Mouse (Mus musculus) lung, embryonic 16.5 days (tissue): ENCODE data around the gene Dact1. TPM values are rescaled to one million over a fixed set of nuclear protein-coding genes. Genes with fewer than 3 reads are reported as not detected.

Experiments used
- ATAC-seq: fragments of 200-750 bp; cut with Nextera tagmentation; 2 replicates; pipeline ENCODE4 v1.8.0; 2017; ENCODE audit warnings: low read depth, mild to moderate bottlenecking, moderate library complexity
- H3K27ac ChIP-seq: fragments of 300-500 bp; sonication (generic); 2 replicates; pipeline ENCODE4 v1.5.1; 2014; ENCODE audit warnings: mild to moderate bottlenecking, control low read depth, low read length
- H3K27me3 ChIP-seq: fragments of 300-500 bp; sonication (generic); 2 replicates; pipeline ENCODE4 v1.6.1; 2014; ENCODE audit warnings: low read depth, low read length, mixed read lengths; ENCODE audit not compliant: control insufficient read depth, insufficient read depth
- H3K36me3 ChIP-seq: fragments of 300-500 bp; sonication (generic); 2 replicates; pipeline ENCODE4 v1.6.1; 2014; ENCODE audit warnings: low read length; ENCODE audit not compliant: control insufficient read depth, insufficient read depth
- H3K4me1 ChIP-seq: fragments of 300-500 bp; sonication (generic); replicated peaks from 2 replicates; pipeline ENCODE4 v1.6.1; 2014; ENCODE audit warnings: low read length, mixed read lengths; ENCODE audit not compliant: control insufficient read depth, insufficient read depth
- H3K4me2 ChIP-seq: fragments of 300-500 bp; sonication (generic); 2 replicates; pipeline ENCODE4 v1.6.1; 2014; ENCODE audit warnings: low read depth, low read length, control low read depth
- H3K4me3 ChIP-seq: fragments of 300-500 bp; sonication (generic); 2 replicates; pipeline ENCODE4 v1.5.1; 2014; ENCODE audit warnings: mild to moderate bottlenecking, low read length, control low read depth
- H3K9ac ChIP-seq: fragments of 300-500 bp; sonication (generic); 2 replicates; pipeline ENCODE4 v1.6.1; 2014; ENCODE audit warnings: low read length, control low read depth
- H3K9me3 ChIP-seq: fragments of 300-500 bp; sonication (generic); 2 replicates; pipeline ENCODE4 v1.6.1; 2016; ENCODE audit warnings: low read length; ENCODE audit not compliant: control insufficient read depth
- WGBS: fragments of 180-500 bp; shearing (Covaris S2); extraction: QIAGEN DNeasy Blood & Tissue Kit; methylation state at CpG from one replicate; pipeline ENCODE4 v1.1.7; 2014; 5-methylcytosine and 5-hydroxymethylcytosine counted together
- polyA plus RNA-seq: library from polyadenylated mRNA; unstranded; fragments of >200 nt; fragmentation: Nextera tagmentation; extraction: Ambion mirVana; gene quantifications from 2 replicates; pipeline ENCODE4 v1.2.1, GENCODE M21; 2015

Gene Dact1
- polyA plus RNA-seq, 1 experiment from 2014 or later, result 6.4 TPM

- Histone ChIP-seq H3K4me1 (no peaks in the 10 kb centered on the region), H3K9ac (no peak overlapping the region), H3K4me3 (no peak overlapping the region), H3K9me3 (no peaks in the 10 kb centered on the region), H3K4me2 (no peak overlapping the region), H3K36me3 (no peaks in the 10 kb centered on the region), H3K27ac (no peak overlapping the region), H3K27me3 (no peaks in the 10 kb centered on the region)
- ATAC-seq, result no peak
- WGBS, result 68% methylated on average over 10 of the region's 10 CpGs
Measured at GRCm38 (mm10) chr12:71354656-71355055, 45.0 kb downstream of the Dact1 start.

DNA sequence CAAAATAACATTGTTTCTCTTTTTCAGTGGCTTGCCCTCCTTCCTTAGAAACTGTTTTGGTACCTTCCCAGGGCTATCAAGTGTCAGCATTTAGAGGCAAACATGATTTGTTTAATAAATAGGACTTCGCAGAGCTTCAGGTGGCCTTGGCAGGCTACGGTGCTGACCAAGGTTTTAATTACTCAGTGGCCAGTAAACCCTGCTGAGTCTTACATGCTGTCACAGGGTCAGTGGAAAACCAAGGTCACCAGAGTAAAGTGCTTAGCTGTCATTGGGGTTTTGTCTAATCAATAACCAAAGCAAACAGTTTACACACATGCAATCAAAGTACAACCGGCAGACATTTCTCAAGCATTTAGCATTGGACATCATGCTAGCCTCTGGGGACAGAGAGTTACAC, 45.4 kb downstream of the Dact1 start:
- H3K9me3 ChIP-seq, result no peaks in the 10 kb centered on the region

GRCm38 (mm10) chr12:71361616-71362015, 51.9 kb downstream of the Dact1 start:
- ATAC-seq, result no peak
- no peak overlapping the region for H3K4me2 ChIP-seq
- H3K4me1 ChIP-seq, result no peaks in the 10 kb centered on the region
- no peaks in the 10 kb centered on the region for H3K9me3 ChIP-seq
- no peak overlapping the region for H3K9ac ChIP-seq
- no peak overlapping the region for H3K27ac ChIP-seq
- H3K4me3 ChIP-seq, result no peak overlapping the region
- 87% methylated on average over 7 of the region's 7 CpGs for WGBS
- no peaks in the 10 kb centered on the region for H3K36me3 ChIP-seq
- H3K27me3 ChIP-seq, result no peaks in the 10 kb centered on the region

More for the DNA sequence above, 45.4 kb downstream of the Dact1 start:
- WGBS, result 69% methylated on average over 3 of the region's 3 CpGs
- H3K4me2 ChIP-seq, result no peak overlapping the region
- no peak overlapping the region for H3K4me3 ChIP-seq
- ATAC-seq, result no peak
- no peak overlapping the region for H3K27ac ChIP-seq
- H3K36me3 ChIP-seq, result no peaks in the 10 kb centered on the region
- H3K9ac ChIP-seq, result no peak overlapping the region
- H3K4me1 ChIP-seq, result no peaks in the 10 kb centered on the region
- no peaks in the 10 kb centered on the region for H3K27me3 ChIP-seq

DNA sequence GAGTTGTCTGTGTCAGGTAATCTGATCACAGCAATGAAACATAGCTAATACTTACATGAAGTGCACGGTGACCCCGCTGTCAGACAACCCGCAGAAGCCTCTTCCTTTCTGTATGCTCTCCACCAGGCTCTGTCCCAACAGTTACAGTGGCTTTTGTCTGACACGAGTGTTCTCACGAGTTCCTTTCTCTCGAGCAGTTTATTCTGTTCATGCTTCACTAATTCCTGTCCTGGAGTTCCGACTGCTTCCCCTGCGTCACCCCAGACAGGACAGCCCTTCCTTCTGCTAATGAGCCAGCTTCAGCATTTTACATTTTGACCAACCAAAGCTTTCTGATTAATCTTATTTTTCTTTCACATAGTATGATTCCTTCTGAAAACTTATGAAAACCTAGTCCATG, 52.7 kb downstream of the Dact1 start:
- Histone ChIP-seq H3K9ac (no peak overlapping the region), H3K4me2 (no peak overlapping the region), H3K27ac (no peak overlapping the region), H3K9me3 (no peaks in the 10 kb centered on the region), H3K4me3 (no peak overlapping the region), H3K36me3 (no peaks in the 10 kb centered on the region), H3K27me3 (no peaks in the 10 kb centered on the region), H3K4me1 (no peaks in the 10 kb centered on the region)
- WGBS, result 82% methylated on average over 8 of the region's 8 CpGs
- no peak for ATAC-seq

DNA sequence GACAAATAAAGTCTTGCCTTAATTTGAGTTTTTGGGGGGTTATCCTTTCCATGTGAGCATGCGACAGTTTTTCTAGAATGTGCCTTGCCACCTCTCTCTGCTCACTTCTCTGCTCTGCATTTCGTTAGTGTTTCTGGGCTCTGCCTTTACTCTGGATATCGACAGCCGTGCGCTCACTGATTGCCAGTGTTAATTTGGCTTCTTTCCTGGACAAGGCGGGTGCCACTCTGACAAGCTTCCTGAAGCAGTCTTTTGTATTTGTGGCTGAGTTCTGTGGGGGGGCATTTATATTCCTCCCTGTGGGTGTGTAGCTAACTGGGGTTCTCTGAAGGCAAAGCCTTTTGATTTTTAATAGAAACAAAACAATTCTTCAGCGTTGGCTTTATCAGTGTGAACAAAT, 54.4 kb downstream of the Dact1 start:
- ATAC-seq, result no peak
- no peak overlapping the region for H3K4me2 ChIP-seq
- H3K36me3 ChIP-seq, result no peaks in the 10 kb centered on the region
- no peak overlapping the region for H3K27ac ChIP-seq
- no peaks in the 10 kb centered on the region for H3K4me1 ChIP-seq
- H3K9me3 ChIP-seq, result no peaks in the 10 kb centered on the region
- WGBS, result 59% methylated on average over 7 of the region's 7 CpGs
- no peak overlapping the region for H3K9ac ChIP-seq
- no peak overlapping the region for H3K4me3 ChIP-seq
- H3K27me3 ChIP-seq, result no peaks in the 10 kb centered on the region

GRCm38 (mm10) chr12:71364531-71364930, 54.8 kb downstream of the Dact1 start:
- Histone ChIP-seq H3K4me3 (no peak overlapping the region), H3K36me3 (no peaks in the 10 kb centered on the region), H3K9me3 (no peaks in the 10 kb centered on the region), H3K4me1 (no peaks in the 10 kb centered on the region), H3K9ac (no peak overlapping the region), H3K4me2 (no peak overlapping the region), H3K27me3 (no peaks in the 10 kb centered on the region), H3K27ac (no peak overlapping the region)
- ATAC-seq, result no peak
- 91% methylated on average over 3 of the region's 3 CpGs for WGBS

- no peak overlapping the region for H3K9ac ChIP-seq
- 54% methylated on average over 7 of the region's 7 CpGs for WGBS
- no peak for ATAC-seq
Measured at GRCm38 (mm10) chr12:71365208-71365607, 55.5 kb downstream of the Dact1 start.

GRCm38 (mm10) chr12:71366175-71366574, 56.5 kb downstream of the Dact1 start:
- ATAC-seq, result no peak
- no peaks in the 10 kb centered on the region for H3K27me3 ChIP-seq

More at GRCm38 (mm10) chr12:71365208-71365607, 55.5 kb downstream of the Dact1 start:
- no peaks in the 10 kb centered on the region for H3K4me1 ChIP-seq
- H3K4me3 ChIP-seq, result no peak overlapping the region
- no peaks in the 10 kb centered on the region for H3K36me3 ChIP-seq
- no peak overlapping the region for H3K4me2 ChIP-seq
- no peaks in the 10 kb centered on the region for H3K9me3 ChIP-seq
- no peak overlapping the region for H3K27ac ChIP-seq
- no peaks in the 10 kb centered on the region for H3K27me3 ChIP-seq

DNA sequence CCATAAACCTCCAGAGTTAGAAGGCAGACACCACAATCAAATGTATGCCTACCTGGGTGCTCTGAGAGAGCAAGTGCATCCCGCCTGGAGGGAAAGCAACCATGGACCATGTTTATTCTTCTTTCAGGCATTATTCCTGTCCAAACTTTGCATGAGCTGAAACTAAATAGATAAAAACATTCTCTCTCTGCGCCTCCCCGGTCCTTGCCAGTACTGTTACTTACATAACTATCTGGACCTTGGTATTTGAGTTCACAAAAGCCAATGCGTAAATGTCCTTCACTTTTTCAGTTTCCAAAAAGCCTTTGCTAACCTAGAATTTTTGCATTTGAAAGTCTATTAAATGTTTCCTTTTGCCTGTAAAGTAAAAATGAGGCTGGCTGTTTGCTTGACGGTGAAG, 58.9 kb downstream of the Dact1 start:
- H3K27ac ChIP-seq, result no peak overlapping the region
- H3K27me3 ChIP-seq, result no peaks in the 10 kb centered on the region
- H3K4me3 ChIP-seq, result no peak overlapping the region
- H3K36me3 ChIP-seq, result no peaks in the 10 kb centered on the region
- no peaks in the 10 kb centered on the region for H3K4me1 ChIP-seq
- 58% methylated on average over 5 of the region's 5 CpGs for WGBS
- H3K4me2 ChIP-seq, result no peak overlapping the region
- H3K9ac ChIP-seq, result no peak overlapping the region
- no peak for ATAC-seq
- H3K9me3 ChIP-seq, result no peaks in the 10 kb centered on the region

More at GRCm38 (mm10) chr12:71366175-71366574, 56.5 kb downstream of the Dact1 start:
- Histone ChIP-seq H3K27ac (no peak overlapping the region), H3K4me1 (no peaks in the 10 kb centered on the region), H3K4me3 (no peak overlapping the region), H3K4me2 (no peak overlapping the region), H3K9me3 (no peaks in the 10 kb centered on the region), H3K9ac (no peak overlapping the region), H3K36me3 (no peaks in the 10 kb centered on the region)
- 70% methylated on average over 6 of the region's 6 CpGs for WGBS
